Mouse (Mus musculus) embryo, embryonic 11 days (tissue): ENCODE data around the gene Prkch.

ENCODE experiments used
- DNase-seq: peaks from one replicate; pipeline ENCODE4 v3.0.0-alpha.2; 2015

Gene Prkch

DNA sequence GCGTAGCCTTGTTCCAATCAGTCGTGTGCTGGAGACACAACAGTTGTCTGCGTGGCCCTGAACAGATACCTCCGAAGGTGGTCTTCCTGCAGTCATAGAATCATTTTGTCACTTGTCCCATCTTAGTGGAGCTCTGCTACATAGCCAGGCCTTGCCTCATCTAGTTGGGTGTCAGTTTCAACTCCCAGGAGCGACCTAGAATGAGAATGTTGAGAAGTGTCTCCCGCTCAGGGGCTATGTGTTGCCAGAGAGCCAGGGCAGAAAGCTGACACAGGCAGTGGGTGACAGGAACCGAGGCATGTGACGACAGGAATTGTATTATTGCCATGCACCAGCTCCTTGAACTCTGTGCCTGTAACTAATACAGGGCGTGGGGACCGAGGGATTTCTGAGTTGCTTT, 133.4 kb downstream of the Prkch start:
- DNase-seq, result no peak

DNA sequence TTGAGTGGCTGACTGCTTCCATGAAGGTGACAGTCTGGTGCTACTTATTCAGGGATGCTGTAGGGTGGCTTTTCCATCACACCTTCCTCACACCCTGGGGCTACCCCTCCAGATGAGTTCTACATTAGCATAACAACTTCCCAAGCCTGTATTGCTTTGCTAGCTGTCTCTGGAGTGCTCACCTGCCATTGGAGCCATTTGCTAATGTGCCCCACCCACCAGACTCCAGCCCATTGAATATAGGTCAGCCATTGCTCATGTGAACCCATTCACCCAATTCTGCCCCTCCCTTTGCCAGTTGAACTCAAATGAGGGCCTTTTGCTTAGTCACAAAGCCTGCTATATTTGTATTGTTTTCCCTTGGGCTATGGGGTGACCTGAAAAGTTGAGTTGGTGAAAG, 135.2 kb downstream of the Prkch start:
- DNase-seq, result no peak

DNA sequence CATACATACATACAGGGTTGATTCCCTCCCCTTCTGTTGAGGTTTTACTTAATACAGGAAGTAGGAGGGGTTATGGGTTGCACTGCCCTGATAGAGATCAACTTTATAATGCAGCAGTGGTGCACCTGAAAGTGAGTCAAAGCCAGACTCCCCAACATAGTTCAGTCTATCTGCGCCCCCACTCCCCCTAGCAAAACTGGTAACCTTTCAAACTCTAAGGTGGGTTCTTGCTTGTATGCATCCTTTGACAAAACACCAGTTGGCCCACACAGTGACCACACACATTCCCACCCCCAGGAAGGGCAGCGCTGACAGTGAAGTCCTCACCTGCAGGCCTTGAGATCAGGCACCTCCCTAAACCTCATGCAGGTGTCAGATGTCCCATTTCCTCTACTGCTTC, 135.9 kb downstream of the Prkch start:
- no peak for DNase-seq

DNA sequence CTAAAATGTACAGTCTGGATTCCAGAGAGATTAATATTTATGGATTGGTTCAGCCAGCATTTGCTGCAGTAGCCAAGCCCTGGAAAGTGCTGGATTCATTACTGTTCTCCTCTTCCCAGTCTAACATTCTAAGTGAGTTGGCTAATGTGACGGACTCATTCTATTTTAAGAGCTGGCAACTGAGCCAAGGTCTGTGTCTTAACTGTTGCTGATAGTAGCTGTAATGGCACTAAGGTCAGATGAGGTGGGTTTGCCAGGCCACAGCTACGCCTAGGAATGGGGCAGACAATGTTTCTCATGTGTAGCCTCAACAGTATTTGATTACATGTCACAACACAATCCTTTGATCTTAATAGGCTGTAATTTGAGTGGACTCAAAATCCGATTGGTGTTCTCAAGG, 137.5 kb downstream of the Prkch start:
- no peak for DNase-seq

DNA sequence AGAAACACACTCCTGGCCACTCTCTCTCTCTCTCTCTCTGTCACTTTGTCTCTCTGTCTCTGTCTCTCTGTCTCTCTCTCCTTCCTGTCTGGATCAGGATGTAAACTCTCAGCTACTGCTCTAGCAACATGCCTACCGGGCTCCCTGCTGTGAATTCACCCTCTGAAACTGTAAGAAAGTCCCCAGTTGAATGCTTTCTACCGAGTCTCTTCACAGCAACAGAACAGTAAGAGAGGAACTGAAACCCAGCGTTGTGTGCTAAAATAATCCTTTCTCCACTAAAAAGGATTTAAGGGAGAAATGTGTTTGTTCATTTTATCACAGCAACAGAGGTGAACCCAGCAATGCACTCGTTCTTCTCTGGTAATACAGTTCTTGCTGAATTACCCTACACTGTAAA, 138.5 kb downstream of the Prkch start:
- no peak for DNase-seq

DNA sequence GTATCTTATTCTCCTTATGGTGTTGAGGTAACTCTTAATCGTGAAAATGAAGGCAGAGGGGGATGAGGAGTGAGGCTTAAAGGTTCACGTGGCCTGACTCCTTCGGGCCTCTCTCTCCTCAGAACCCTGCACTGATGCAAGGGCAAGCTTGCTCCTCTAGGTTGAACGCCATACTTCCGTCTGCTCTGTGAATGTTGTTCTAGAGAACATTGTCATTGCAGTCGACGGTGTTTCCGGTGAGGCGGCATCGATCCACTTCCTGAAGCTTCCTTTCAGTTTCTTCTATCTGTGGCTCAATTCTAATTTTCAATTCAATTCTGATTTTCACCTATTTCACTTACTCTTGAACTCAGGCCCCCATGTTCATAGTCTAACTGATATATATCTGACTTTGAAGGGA, 139.3 kb downstream of the Prkch start:
- DNase-seq, result no peak

DNA sequence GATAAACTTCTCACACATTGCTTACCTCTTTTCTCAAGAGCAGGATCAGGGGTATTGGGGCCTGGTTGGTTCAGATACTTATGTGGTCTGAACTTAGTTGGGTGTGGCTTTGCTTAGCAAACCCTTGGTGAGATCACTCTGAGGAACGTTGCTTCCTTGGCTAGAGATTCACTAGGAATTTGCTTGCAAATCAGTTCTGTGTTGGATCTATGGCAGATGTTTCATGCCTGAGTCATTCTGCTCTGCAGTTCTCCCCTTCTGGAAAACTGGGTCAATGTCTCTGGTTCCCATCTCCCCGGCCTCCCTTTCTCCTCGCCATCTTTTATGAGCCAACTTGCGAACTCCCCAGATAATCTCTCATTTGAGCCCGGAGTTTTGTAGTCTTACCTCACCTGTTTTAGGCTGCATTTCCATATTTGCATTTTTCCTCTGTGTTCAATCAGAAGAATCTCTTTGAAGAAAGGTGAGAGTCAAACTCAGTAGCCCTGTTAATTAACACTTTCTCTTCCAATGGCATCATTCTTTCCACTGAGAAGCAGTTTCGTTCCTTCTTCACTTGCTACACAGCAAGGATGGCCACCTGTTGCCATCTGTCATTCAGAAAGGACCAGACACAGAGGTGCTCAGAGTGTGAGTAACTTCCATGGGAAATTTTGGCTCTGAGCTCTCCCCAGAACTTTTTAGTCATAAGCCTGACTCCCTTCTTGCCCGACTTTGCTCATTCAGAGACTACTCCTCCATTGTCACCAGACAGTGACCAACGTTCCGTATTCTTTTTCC, 141.4 kb downstream of the Prkch start:
- no peak for DNase-seq

DNA sequence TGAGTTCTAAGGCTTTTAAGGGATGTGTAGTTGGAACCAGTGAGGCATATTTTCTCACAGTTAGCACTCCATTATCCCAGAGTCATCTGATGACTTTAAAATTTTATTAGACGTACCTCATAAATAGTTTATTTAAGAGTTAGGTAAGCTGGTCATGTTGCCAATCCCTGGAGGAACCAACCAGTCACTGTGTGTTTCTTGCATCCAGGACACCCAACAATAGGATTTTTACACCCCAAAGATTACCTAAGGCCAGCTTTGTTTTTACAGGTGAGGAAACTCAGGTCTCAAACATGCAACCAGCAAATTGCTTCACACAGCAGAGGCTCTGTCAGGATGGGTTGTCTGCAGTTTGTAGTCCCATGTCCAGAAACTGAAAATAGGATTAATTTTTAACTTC, 142.4 kb downstream of the Prkch start:
- DNase-seq, result no peak

DNA sequence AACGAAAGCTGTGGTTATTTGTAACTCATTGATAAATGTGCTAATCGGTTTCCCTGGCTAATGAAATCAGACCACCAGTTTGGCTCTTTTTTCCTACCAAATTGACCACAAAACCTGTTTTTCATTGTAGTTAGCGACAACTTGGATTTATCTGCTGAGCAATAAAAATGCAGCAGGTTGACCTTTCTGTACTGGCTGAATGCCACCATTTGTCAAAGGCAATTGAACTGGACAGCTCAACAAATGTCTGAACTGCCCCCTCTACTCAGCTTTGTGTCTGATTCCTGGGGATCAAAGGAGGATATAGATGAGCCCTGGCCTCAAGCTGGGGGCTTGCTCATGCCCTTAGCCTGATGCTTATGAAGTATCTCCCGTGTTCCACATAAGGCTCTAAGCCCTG, 146.0 kb downstream of the Prkch start:
- peak; percentile 66 for DNase-seq

DNA sequence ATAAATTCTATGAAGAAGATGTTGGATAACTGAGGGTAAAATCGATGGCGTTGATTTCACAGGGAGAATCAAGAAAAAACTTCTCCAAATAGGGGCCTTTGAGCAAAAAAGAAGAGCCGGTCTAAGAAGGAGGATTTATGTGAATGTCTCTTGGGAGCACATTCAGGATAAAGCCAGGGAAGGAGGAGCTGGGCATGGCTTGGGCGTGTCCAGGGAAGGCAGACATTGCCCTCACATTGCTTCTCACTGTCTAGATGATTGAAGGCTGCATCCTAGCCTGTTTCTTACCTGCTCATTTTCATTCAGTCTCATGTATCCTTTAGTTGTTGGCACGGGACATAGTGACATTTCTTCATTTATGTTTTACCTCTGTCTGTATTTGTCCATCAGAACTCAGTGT, 146.5 kb downstream of the Prkch start:
- DNase-seq, result no peak

DNA sequence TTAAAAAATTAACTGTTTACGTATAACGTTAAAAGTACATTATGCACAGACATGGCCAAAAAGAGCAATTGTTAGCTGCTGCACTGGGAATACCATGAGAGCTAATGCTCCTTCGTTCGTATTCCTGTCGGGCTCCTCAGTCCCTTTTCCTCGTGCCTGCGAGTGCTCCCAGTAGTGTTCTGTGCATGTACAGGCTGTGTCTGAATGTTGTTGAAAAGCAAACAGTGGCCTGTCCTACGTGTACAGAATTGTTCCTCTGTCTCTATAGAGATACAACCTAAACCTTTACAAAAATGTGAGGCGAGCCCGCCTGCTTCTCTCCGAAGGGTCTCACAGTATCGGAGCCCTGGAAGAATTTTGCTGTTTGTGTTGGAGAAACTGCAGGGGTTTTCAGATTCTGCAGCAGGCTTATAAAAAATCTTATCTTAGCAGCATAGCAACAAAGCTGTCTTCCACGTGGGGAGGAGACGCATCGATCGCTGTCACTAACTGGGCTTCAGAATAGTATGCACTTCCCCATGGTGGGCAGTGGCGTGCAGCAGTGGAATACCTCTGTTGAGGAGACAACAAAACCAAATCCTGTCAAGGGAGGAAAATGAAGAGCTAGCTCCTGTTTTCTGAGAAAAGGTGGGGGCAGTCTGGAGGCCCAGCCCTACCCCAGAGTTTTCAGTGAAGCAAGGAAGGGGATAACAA, 147.4 kb downstream of the Prkch start:
- no peak for DNase-seq

DNA sequence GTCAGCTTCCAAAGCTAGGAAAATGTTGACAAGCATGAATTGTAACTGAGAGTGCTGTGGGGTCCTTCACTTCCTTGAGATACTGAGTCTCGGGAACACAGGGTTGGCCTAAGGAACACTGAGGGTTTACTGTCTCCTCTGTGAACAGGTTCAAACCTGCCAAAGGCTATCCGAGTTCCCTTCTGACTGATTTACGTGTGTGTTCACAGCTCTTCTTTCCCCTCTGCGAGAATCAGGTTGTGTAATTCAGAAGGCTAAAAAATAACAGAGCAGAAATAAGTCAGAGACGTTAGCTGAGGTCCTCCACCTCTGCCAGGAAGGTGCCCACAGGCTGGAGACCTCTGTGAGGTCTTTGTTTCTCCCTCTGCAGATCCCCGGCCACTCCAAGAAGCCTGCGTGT, 148.3 kb downstream of the Prkch start:
- DNase-seq, result no peak

DNA sequence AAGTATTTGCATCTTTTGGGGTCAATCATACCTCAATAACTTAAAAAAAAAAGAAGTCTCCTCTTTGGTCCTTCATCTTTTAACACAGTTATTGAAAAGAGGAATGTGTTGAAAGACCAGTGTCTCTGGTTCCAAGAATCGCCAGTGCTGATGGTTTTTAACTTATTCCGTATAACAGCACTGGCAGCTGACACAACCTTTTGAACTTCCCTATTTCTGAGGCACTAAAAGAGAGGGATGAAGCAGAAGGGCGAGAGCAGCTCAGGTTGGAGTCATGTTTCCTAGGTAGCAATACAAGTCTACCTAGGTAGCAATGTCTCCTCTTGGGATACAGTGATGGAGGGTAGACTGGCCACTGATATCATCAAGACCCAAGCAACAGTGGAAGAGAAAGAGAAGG, 152.3 kb downstream of the Prkch start:
- no peak for DNase-seq

DNA sequence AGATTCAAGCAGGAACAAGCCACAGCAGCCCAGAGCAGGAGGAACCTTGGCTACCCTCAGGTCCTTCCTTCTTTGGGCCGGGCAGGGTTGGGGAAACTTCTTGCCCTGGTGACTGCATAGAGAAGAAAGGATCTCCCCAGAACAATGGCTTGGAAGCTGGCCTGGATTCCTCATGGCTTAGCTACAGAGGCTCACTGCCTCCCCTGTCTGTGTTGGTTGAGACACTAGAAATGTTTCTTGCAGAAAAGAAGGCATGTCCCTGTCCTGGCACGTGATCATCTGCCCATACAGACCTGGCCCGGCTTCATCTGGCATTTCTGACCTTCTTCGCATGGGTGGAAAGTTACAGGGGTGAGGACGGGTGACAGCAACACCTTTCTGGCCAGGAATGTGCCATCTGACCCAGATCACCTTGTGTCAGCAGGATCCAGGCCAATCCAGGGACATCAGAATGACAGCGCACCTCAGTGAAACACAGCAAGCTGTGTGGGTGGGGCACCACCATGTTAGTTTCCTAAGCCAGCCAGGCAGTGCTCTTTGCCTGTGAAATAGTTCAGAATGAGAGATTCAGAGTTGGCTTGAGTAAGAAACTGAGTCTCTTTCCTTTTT, 155.1 kb downstream of the Prkch start:
- no peak for DNase-seq

DNA sequence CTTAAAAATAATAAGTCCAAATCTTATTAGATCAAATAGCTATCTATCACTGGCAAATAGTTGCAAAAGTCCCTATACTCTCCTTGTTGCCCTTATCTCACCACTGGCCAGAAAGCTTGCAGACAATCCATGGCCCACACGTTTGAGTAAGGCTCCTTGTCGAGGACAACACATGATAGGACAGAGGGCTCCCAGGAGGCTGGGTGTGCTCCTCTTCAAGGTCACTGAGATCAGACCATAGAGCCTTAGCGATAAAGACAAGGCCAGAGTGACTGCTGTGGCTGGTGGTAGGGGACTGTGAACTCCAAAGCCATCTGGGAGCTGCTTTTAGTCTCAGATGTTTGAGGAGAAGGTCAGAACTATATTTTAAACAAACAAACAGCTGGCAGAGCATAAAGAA, 158.0 kb downstream of the Prkch start:
- no peak for DNase-seq

DNA sequence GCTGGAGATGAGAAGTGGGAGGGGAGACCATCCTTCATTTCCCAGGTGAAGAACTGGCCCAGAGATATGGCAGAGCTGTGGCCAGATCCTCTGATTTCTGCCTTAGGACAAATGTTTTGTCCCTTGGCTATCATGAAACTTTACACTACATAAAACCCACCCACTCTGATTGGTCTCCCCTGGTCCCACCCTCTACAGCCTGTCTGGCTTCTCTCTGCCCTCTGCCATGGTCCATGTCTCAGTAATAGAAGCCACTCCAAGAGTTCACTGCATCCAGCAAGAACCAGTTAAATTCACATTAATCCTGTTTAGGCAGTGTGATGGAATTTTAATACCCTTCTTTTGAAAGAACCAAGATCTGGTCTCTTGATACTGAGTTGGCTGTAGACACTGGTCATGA, 158.5 kb downstream of the Prkch start:
- no peak for DNase-seq

DNA sequence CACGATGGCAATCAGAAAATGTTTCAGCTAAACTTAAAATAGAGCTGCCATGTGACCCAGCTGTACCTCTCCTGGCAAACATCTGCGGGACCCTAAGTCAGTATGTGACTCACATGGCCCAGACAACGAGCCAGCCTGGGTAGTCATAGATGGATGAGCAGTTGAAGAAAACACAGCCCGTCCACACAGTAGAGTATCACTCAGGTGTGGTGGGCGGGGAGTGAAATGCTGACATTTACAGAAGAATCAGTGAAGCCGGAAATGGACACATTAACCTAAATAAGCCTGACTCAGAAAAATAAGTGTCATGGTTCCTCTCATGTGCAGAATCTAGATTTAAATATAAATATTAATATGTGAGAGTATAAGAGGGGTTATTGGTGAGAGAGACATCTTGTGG, 161.5 kb downstream of the Prkch start:
- DNase-seq, result no peak

DNA sequence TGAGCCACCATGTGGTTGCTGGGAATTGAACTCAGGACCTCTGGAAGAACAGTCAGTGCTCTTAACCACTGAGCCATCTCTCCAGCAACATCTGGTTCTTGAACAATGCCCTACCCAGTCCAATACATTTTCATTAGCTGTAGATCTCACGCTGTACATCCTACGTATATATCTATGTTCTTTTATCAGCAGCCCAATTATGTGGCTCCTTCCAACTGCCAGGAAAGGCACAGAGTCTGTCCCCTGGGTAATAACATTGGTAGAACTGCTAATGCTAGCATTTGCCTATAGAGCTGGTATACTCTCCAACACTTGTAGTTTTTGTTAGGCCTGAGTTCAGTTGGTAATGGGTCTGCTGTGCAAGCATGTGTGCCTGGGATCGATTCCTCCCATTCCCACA, 163.8 kb downstream of the Prkch start:
- no peak for DNase-seq

DNA sequence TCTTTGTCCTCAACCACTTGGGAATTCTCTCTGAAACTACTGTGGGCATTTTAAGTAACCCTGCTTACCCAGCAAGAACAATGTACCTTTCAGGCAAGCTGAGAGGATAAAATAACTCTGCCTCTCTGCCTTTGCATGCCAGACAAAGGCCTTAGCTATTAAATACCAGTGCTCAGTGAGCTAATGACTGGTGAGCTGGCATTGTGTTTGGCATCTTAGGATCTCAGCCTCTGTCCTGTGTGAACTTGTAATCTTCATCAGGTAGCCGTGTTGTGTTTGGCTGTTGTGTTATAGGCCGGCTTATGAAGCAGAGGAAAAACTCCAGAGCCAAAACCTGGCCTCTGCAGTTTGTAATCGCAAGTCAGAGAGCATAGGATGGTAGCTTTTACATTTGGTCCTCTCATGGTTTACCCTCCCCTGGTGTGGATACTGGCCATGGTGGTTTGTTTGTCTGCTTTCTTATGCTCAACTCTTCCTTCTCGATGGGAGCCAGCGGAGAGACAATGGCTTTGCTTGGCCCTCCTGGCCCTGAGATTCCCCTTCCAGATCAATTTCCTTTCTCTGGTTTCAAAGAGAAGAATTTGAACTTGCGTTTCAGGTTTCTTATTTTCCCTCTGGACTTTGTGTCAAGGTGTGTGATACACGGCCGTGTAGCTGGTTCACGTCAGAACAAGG, 170.0 kb downstream of the Prkch start:
- no peak for DNase-seq

DNA sequence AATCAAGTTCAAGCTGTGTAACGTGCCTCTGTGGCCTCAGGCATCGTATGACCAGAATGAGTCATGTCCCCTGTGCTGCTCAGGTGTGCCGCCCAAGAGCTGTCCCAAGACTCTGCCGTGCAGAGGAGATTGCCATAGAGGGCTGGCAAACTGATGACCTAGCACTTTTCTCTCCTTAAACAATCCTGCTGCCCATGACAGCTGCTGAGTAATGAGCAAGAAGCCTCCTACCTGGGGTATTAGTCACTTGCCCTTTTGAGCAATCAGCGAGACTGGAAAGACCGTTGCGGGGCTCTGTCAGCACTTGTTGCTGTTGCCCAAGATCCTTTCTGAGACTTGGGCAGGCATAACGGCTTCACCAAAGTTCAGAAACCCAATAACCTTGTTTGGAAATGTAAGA, 171.1 kb downstream of the Prkch start:
- DNase-seq, result no peak

DNA sequence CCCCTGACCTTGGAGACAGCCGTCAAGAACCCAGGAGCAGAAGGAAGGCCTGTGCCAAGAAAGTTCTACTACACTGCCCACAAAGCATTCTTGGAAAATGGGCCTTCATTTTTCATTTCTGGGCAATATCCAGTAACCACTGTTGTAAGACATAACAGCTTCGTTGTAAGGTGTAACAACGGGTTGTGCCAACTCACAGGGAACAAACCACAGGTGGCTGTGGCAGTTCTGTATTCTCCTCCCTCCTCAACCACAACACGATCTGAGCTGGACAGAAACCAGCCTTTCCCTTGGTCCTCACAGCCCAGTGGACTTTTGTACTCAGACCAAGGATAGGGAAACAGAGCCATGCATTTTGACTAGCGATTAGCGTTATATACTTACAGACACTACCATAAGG, 171.9 kb downstream of the Prkch start:
- DNase-seq, result no peak

DNA sequence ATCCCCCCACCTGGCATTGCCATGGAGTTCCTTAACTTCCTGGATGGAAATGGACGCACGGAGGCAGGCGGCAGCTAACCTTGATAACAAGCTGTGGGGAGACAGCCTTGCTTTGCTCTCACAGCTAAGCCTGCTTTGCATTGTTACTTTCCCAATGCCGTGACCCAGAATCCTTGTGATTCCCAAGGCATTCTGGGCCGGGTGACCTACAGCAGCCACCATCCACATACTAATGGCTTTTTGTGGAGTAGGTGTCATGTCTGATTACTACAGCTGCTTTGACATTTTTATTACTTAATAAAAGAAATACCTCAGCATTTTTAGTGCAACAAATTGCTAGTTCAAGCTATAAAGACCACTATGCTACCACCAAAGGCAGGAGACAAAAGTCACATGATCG, 177.4 kb downstream of the Prkch start:
- DNase-seq, result no peak

DNA sequence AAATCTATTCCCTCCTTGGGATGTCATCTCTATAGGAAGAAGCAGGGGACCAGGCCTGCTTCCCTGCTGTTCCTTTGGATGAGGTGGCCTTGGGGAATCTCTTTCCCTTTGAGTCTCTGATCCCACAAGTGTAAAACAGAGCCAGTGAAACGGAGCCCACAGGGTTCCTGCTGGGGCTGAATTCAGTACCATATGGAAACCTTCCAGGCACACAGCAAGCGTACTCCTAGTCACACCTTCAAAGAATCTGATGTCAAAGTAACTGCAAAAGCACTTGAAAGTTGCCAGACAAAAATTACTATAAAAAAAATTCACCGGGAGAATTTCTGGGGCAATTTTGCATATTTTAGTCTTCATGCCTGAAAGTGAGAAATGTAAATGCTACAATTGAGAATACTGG, 178.2 kb downstream of the Prkch start:
- no peak for DNase-seq
